Mouse (Mus musculus): ENCODE data around the gene Hoxd1.

DNA sequence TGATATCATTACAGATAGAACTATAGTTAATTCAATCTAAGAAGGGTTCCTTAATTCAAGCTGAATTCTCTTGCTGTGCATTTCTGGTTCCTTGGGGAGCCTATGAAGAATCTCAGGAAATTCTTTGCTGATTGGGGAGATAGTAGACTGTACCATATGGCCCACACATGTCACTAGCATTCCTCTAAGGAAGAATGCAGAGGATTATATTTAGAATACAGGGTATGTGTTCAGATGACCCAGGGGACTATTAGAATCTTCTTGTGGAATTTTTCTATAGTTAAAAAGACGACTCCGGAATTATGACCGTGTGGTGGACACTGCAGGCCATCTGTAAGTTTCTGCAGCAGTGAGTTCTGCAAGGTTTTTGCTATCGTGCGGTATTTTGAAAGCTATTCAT is 18.6 kb downstream of the Hoxd1 start:
- TF ChIP-seq POLR2A (IDR thresholded peaks at IDR 0.05; ENCODE audit: borderline replicate concordance, extremely low read depth, insufficient read depth, insufficient read length, poor library complexity, severe bottlenecking) (no peak), CTCF (IDR thresholded peaks at IDR 0.05; ENCODE audit: borderline replicate concordance, extremely low read depth, insufficient read depth, insufficient read length) (no peak)

All from brain, embryonic 14.5 days (tissue).